Mouse (Mus musculus): ENCODE data around the gene Dad1.

The Dad1 gene

DNA sequence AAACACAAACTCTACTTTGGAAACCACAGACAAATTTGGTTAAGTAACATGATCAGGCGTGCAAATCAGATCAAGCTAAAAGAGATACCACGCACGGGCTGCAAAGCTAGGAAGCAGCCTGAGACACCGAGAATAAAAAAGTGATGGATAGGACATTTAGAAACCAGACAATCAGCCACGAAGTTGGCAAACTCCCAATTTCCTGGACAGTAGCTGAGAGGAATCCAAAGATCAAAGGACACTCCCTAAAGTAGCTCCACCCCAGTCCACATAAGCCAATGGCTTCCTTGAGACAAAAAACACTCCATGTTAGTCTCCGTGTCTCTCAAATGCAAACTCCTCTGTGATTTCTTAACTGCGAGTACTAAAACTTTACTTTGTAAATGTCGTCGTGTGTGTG is 4.6 kb downstream of the Dad1 start:
- in situ Hi-C loops (cut with MseI, MboI) = loop anchor here (10.0 to 25.0 kb wide), 2 partner anchors 85 to 163 kb away; partner anchors contain the start of gene Slc7a7 (in 1 of the 2)

DNA sequence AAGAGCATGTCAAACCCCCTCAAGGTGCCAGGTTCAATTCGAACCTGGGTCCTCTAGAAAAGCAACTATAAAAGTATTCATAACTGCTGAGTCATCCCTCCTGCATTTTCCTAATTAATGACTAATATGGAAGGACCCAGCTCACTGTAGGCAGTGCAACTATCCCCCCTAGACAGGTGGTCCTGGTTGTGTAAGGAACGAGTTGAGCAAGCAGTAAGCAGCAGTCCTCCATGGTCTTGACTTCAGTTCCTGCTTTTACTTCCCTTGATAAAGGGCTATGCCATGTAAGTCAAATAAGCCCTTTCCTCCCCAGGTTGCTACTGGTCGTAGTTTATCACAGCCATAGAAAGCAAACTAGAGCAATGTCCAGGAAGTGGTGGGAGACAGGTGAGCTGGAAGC is 7.7 kb downstream of the Dad1 start:
- in situ Hi-C loops (cut with MseI, MboI) = loop anchor here (10.0 to 25.0 kb wide), 2 partner anchors 89 to 166 kb away; partner anchors contain the start of gene Slc7a7 (in 1 of the 2)

DNA sequence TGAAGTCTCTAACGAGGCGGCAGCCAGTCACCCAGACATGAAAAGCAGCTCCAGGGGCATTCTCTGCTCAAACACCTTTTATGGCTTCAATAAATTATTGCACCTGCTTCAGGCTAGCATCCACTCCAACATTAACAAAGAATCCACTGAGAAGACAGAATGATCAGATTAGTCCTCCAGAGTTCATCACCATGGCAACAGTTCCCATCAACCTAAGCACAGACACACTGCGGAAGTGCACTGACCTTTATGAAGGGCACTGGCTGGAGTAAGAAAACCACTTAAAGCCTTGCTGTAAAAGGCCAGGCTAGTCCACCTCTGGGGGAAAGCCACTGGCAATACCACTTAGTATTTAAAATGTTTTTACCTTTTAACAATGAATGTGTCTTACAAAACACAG is 9.7 kb downstream of the Dad1 start:
- in situ Hi-C loops (cut with MseI, MboI) = loop anchor here (10.0 to 25.0 kb wide), 2 partner anchors 91 to 168 kb away; partner anchors contain the start of gene Slc7a7 (in 1 of the 2)

DNA sequence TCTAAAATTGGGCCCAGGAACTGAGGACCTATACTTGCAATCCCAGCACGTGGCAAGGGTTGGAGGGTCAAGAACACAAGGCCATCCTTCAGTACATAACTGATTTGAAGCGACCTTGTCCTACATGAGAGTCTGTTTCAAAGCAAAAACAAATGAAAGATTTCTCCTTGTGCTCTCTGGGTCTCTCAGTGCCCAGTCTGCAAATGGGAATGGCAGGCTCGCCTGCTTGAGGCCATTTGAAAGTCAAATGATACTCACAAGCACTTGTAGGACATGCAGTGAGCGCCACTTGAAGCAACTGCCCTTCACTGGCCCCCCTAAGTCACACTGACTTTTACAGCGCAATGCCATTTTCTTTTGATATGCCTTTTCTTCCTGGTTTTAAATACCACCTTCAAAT is 13.4 kb downstream of the Dad1 start:
- in situ Hi-C loops (cut with MseI, MboI) = loop anchor here (10.0 to 25.0 kb wide), 2 partner anchors 94 to 172 kb away; partner anchors contain the start of gene Slc7a7 (in 1 of the 2)

DNA sequence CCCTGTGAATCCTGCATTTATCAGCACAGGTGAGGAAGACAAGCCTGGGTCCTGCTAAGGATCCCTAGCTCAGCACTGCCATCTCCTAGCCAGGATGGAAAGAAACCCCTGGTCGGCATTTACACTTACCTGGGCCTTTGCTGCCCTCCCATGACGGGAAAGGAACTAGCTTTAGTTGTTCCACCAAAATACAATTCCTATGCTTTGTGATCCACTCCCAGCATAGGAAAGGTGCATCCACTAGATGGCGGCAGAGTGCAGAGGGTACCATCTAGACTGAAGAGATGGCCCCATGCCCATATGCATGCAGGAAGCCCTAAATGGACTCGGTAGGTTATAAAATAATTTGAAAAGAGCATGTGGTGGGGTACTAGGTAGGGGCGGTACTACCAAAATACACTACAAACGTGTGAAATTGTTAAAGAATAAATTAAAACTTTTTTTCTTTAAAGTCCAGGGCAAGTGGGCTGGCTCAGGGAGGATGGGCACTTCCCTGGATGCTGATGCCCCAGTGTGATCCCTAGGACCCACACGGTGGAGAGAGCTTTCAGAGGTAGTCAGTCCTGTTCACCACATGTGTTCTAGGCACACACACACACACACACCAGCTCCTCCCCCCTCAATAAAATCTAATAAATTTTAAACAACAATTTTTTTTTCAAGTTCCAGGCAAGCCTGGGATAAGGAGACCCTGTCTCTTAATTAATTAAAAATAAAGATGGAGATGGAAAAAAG is 14.7 kb downstream of the Dad1 start:
- in situ Hi-C loops (cut with MseI, MboI) = loop anchor here in 1 of 2 experiments (25.0 kb wide), 1 partner anchor 173 kb away; the partner anchor contains the start of gene Slc7a7

DNA sequence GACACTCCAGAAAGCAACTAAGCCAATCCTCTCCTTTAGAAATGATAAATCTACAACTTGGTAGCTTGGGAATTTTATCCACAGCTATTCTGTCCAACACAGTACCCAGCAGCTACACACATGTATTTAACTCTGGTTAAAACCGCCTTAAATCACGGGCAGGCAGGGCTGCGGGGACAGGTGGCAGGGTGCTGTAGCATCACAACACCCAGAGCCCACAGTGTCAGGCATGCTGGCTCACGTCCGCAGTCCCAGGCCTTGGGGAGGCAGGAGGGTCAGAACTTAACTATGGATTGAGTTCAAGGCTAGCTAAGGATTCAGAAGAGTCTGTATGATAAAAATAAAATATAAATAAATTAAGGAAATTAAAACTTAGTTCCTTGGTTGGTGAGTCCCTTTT is 17.0 kb downstream of the Dad1 start:
- in situ Hi-C loops (cut with MseI, MboI) = loop anchor here in 1 of 2 experiments (25.0 kb wide), 1 partner anchor 175 kb away; the partner anchor contains the start of gene Slc7a7

DNA sequence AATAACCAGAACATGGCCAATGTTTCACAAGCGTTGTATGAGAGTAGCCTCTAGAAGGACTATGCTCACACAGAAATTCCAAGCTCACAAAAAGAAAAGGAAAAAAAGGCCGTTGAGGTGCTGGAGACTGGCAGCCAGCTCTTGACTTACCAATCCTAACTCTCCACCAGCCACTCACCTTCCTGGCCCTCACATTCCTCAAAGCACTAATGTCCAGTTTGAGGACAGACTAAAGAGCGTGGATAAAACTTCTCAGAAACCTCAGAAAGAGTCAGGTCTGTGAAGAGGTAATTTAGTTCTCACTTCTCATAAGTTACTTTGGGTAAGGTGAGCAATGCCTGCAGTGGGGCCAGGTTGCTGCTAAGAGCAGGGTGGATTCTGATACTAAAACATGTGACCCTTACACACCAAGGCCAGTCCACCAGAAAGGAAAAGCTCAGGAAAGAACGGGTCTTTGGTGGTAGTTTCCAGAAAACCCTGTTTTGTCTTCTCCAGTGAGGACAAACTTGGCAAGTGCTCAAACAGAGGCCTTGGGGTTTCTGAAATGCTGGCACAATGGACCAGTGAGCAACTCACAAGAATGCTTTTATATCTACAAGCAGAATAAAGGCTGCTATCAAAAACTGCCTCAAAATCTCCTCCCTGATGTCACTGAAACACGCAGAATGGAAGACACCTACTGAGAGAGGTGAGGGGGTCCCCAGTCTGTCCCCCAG is 17.9 kb downstream of the Dad1 start:
- in situ Hi-C loops (cut with MseI, MboI) = loop anchor here in 1 of 2 experiments (25.0 kb wide), 1 partner anchor 176 kb away; the partner anchor contains the start of gene Slc7a7

GRCm38 (mm10) chr14:54234231-54235040 is 19.5 kb downstream of the Dad1 start:
- in situ Hi-C loops (cut with MseI, MboI) = loop anchor here in 1 of 2 experiments (25.0 kb wide), 1 partner anchor 178 kb away; the partner anchor contains the start of gene Slc7a7

GRCm38 (mm10) chr14:54233559-54234143 is 20.3 kb downstream of the Dad1 start:
- in situ Hi-C loops (cut with MseI, MboI) = loop anchor here in 1 of 2 experiments (25.0 kb wide), 1 partner anchor 179 kb away; the partner anchor contains the start of gene Slc7a7

DNA sequence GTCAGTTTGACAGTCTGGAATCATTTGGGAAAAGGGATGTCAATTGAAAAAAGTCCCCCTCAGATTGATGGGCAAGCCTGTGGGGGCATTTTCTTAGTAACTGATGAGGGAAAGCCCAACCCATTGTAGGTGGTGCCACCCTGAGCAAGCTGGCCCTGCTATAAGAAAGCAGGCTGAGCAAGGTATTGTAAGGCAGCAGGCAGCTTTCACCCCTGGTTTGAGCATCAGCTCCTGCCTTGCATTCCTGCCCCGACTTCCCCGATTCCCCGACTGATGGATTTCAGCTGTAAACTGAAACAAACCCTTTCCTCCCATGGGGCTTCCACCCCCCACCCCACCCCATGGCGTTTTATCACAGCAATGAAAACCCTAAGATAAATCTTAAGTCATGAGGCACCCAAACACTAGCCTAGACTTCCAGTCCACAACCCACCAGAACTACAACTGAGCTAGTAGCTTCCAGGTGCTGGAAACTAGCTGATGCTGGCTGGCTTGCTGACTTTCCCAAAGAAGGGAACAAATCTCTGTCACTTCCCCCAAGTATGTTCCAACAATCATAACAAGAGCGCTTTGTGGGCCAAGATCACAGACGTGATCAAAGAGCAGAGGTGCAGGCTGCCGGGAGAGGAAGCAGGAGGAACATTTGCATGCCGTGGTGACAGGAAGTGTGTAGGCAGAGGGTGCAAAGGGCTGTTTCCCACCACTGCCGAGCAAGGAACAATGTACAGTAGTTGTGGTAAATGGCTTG is 20.9 kb downstream of the Dad1 start:
- in situ Hi-C loops (cut with MseI, MboI) = loop anchor here in 1 of 2 experiments (25.0 kb wide), 1 partner anchor 179 kb away; the partner anchor contains the start of gene Slc7a7

GRCm38 (mm10) chr14:54232143-54232542 is 21.8 kb downstream of the Dad1 start:
- in situ Hi-C loops (cut with MseI, MboI) = loop anchor here in 1 of 2 experiments (25.0 kb wide), 1 partner anchor 180 kb away; the partner anchor contains the start of gene Slc7a7

GRCm38 (mm10) chr14:54231176-54231956 is 22.5 kb downstream of the Dad1 start:
- in situ Hi-C loops (cut with MseI, MboI) = loop anchor here in 1 of 2 experiments (25.0 kb wide), 1 partner anchor 181 kb away; the partner anchor contains the start of gene Slc7a7

DNA sequence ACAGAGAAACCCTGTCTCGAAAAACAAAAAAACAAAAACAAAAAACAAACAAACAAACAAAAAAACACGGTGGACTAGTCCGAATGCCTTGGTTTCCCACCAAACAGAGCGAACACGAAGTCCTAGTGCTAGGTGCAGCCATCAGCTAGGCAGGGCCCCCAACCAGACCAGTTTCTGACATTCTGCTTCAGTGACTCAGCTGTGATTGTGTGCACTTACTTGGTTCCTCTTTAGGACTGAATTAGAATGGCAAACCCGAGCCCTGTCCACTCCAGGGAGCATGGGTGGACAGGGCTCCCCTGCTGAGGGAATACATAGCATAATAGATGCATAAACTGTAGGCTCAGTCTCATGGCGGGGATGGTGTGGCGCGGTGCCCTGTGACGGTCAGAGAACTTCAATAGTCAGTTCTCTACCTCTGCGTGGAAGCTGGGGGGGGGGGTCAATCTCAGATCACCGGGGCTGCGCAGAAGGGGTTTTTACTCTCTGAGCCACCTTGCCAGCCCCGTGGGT is 23.2 kb downstream of the Dad1 start:
- in situ Hi-C loops (cut with MseI, MboI) = loop anchor here in 1 of 2 experiments (25.0 kb wide), 1 partner anchor 182 kb away; the partner anchor contains the start of gene Slc7a7

GRCm38 (mm10) chr14:54229849-54230248 is 24.1 kb downstream of the Dad1 start:
- in situ Hi-C loops (cut with MseI, MboI) = loop anchor here (5.0 to 25.0 kb wide), 3 partner anchors 168 to 185 kb away; partner anchors contain the start of gene Slc7a7 (in 2 of the 2)

GRCm38 (mm10) chr14:54228933-54229713 is 24.8 kb downstream of the Dad1 start:
- in situ Hi-C loops (cut with MseI, MboI) = loop anchor here (5.0 to 25.0 kb wide), 3 partner anchors 167 to 186 kb away; partner anchors contain the start of gene Slc7a7 (in 2 of the 2)

DNA sequence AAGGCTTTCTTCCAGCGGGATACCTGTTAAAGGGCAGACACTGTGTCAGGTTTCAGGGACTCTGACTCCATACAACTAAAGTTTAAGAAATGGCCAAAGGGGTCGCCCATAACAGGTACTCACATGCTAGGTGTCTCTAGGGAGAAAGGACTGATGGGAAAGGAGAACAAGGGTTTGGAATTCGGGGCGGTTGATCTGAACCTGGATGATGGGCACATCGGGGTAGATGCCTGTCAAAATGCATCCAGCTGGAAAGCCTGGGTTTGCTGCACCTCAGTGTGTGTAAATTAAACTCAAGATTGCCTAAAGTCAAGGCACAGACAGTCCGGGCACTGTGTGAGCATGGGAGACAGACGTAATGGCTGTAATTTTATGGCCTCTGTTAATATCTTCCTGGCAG is 25.4 kb downstream of the Dad1 start:
- in situ Hi-C loops (cut with MseI, MboI) = loop anchor here (5.0 to 25.0 kb wide), 3 partner anchors 166 to 186 kb away; partner anchors contain the start of gene Slc7a7 (in 2 of the 2)

DNA sequence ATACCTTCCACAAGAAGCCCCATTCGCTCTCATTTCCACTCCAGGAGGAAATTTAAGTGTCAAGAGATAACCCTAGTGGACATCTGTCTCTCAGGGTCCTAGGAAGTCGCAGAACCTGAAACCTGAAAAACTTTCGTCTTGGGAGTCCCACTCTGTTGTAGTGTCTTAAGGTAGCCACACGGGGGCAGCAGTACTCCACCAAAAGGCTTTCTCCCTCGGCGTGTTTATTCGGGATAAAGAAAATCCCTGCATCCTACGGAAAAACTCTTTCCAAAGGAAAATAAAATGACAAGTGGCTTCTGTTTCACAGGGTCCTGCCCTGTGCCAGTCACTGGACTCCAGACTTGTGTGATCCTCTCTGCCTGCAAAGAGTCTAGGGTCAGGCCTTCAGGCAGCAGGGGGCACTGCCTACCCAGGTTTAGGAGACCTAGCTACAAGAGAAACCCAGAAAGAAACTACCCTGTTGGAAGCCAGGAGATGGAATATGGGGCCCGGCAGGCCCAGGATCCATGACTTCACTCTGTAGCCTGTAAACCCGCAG is 25.9 kb downstream of the Dad1 start:
- in situ Hi-C loops (cut with MseI, MboI) = loop anchor here (5.0 to 25.0 kb wide), 3 partner anchors 166 to 187 kb away; partner anchors contain the start of gene Slc7a7 (in 2 of the 2)
